Mouse (Mus musculus): ENCODE measurements around the gene Prkcz. TPM values are rescaled to one million over a fixed set of nuclear protein-coding genes. Genes with fewer than 3 reads are reported as not detected.

Gene Prkcz
- total RNA-seq, 2 experiments from 2014 or later: 1.7 to 2.3 TPM

GRCm38 (mm10) chr4:155288586-155288985 is 72.6 kb downstream of the Prkcz start:
- no peak for DNase-seq

GRCm38 (mm10) chr4:155287713-155288112 is 73.4 kb downstream of the Prkcz start:
- intact Hi-C loops (cut with DNase I): no loop called here
- DNase-seq: no peak

More at GRCm38 (mm10) chr4:155288586-155288985, 72.6 kb downstream of the Prkcz start:
- intact Hi-C loops (cut with DNase I): no loop called here

DNA sequence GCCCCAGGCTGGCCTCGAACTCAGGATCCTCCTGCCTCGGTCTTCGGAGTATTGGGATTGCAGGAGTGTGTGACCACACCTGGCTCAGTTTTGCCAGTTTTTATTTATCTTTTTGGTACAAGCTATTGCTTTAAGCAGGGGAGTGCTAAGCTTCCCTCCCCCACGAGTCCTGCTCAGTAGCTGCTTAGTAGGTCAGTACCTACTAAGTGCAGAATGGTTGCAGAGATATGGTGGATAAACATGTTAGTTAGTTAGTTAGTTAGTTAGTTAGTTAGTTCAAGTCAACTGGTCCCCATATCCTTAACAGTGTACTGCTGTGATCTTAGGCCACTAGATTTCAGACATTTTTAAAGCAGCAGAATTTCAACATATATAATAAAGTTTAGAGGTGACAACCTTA is 75.1 kb downstream of the Prkcz start:
- intact Hi-C loops (cut with DNase I): no loop called here

DNA sequence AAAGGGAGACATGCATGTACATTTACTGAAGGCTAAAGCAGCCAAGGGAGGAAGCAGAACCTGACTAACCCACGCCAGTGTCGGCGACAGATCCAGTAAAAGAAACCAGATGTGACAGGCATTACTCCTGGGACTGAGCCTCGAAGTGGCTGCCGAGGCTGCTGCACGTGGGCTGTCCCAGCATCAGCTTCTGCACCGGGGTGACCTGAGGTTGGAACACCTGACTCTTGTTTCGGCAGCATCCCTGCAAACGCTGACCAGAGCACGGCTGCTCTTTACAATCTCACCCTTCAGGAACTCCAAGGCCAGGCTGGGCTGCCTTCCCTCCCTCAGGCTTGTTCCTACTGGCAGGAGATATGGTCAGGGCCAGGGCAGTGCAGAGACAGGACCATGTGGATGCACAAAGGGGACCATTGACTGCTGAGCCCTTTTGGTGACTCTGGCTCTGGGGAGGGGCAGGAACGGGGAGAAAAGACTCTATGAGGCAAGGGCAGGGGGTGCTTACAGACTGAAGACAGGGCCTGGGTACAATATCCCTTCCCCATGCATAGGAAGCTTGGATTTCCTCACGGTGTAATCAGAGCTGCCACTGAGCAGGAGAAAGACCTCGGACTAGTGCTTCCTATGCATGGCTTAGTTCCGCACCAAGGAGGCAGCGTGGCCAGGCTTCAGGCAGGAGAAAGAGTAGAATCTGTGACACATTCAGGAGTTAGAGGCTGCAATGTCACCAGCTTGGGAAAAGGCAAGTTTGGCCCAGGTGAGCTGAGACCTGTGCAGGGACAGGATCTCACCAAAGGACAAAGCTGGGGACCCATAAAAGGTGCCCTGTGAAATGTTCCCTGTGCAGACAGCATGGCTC is 76.4 kb downstream of the Prkcz start:
- no peak for DNase-seq
- intact Hi-C loops (cut with DNase I): no loop called here

More for the DNA sequence above, 75.1 kb downstream of the Prkcz start:
- no peak for DNase-seq

DNA sequence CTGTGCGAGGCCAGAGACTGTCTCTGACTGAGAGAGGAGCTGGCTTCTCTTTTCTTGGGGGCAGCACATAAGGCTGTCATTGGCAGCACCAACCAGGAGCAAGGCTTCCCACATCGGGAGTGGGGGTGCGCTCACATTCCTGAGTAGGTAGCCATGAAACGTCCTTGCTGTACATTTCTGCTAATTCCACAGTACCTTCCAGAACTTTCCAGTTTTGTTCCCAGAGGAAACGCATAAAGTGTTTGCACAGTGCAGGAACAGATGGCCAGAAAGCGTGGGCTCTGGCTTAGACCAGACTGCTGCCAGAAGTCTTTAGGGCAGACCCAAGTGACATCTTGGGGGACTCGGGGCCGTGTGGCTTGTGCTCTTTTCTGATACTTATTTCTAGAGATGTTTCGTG is 77.6 kb downstream of the Prkcz start:
- DNase-seq: peak in 1 of 2 experiments; percentile 27
- intact Hi-C loops (cut with DNase I): no loop called here

DNA sequence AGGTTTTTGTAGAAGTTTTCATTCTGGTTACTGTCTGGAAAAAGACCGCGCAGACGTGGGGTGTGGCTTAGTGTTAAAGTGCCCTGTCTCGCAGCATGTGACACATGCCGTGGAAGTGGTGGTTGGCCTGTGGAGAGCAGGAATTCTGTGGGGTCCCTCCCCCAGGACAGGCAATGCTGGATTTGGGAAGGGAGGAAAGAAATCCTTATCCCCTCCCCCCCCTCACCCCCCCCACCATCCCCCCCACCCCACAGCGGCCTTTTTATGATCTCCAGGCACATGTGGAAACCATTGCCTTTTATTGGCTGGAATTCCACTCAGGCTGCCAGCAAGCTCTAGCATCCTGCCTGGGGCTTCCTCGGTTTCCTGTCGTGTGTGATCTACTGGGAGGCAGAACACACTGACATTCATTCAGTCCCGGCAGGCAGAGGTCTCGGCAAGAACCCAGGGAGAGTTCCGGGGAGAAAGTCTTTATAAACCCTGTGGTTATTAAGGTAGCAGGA is 78.1 kb downstream of the Prkcz start:
- DNase-seq: peak; percentile 51 to 61
- intact Hi-C loops (cut with DNase I): no loop called here

DNA sequence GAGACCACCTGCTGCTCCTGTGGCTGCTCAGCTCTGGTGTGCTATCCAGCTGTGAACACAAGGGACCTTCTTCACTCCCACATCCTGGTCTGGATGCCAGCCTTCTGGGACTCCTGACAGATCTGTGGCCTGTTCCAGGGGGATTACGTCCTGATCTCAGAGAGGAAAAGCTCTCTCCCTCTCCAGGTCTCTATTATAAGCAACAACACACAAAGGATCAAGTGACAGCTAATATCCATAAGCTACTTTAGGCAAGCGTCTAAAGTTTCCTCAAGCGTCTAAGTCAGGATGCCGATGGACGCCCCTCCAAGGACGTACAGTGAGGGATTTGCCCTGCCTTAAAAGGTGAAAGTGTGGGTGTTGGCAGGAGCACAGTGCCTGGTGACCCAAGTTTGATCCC is 78.9 kb downstream of the Prkcz start:
- no peak for DNase-seq
- intact Hi-C loops (cut with DNase I): no loop called here

DNA sequence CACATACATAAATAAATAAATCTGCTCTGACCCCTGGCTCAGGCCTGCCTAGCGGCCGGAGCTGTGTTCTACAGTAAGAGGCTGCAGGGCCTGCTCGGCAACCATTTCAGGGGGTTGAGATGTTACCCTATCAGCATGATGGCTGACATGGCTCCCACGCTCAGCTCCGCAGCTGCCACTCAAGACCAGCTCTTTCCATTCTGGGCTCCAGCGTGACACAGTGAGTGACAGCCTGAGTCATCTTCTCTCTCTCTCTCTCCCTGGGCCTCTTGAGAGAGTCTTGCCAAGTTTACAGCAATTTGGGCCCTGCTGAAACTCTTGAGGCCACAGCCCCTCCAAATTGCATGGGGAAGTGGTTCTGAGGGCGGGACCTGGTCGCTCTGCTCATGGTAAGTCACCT is 79.5 kb downstream of the Prkcz start:
- DNase-seq: no peak
- intact Hi-C loops (cut with DNase I): no loop called here

DNA sequence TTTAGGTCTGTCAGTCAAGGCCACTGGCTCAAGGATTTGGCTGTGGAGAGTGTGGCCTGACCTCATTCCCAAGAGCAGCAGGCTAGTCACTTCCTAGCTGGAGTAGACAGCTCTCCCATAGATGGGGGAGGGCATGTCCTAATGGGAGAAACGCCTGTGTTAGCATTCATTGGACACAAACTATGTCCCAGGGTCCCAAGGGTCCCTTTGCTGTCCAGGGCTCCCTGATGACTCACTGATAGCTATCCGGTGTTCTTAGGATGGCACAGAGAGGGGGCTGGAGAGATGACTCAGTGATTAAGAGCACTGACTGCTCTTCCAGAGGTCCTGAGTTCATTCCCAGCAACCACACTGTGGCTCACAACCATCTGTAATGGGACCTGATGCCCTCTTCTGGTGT is 79.9 kb downstream of the Prkcz start:
- intact Hi-C loops (cut with DNase I): no loop called here
- DNase-seq: peak in 1 of 2 experiments; percentile 19

- intact Hi-C loops (cut with DNase I): no loop called here
Observed at GRCm38 (mm10) chr4:155280768-155281121, 80.4 kb downstream of the Prkcz start.

GRCm38 (mm10) chr4:155279926-155280767 is 81.0 kb downstream of the Prkcz start:
- DNase-seq: no peak
- intact Hi-C loops (cut with DNase I): no loop called here

More at GRCm38 (mm10) chr4:155280768-155281121, 80.4 kb downstream of the Prkcz start:
- no peak for DNase-seq

GRCm38 (mm10) chr4:155279054-155279453 is 82.1 kb downstream of the Prkcz start:
- DNase-seq: no peak
- intact Hi-C loops (cut with DNase I): no loop called here

GRCm38 (mm10) chr4:155277963-155278362 is 83.2 kb downstream of the Prkcz start:
- intact Hi-C loops (cut with DNase I): no loop called here
- DNase-seq: no peak

GRCm38 (mm10) chr4:155274851-155275250 is 86.3 kb downstream of the Prkcz start:
- DNase-seq: no peak
- intact Hi-C loops (cut with DNase I): no loop called here

GRCm38 (mm10) chr4:155274451-155274850 is 86.7 kb downstream of the Prkcz start:
- DNase-seq: no peak
- intact Hi-C loops (cut with DNase I): no loop called here

GRCm38 (mm10) chr4:155268382-155268781 is 92.8 kb downstream of the Prkcz start:
- intact Hi-C loops (cut with DNase I): loop anchor here (1.0 kb wide), 1 partner anchor 40 kb away; no protein-coding TSS in a partner anchor
- DNase-seq: peak; percentile 79 to 84

GRCm38 (mm10) chr4:155267639-155268175 is 93.5 kb downstream of the Prkcz start:
- peak; percentile 28 to 57 for DNase-seq
- intact Hi-C loops (cut with DNase I): loop anchor here (1.0 kb wide), 1 partner anchor 41 kb away; no protein-coding TSS in a partner anchor

GRCm38 (mm10) chr4:155267047-155267543 is 94.1 kb downstream of the Prkcz start:
- no peak for DNase-seq
- intact Hi-C loops (cut with DNase I): no loop called here

DNA sequence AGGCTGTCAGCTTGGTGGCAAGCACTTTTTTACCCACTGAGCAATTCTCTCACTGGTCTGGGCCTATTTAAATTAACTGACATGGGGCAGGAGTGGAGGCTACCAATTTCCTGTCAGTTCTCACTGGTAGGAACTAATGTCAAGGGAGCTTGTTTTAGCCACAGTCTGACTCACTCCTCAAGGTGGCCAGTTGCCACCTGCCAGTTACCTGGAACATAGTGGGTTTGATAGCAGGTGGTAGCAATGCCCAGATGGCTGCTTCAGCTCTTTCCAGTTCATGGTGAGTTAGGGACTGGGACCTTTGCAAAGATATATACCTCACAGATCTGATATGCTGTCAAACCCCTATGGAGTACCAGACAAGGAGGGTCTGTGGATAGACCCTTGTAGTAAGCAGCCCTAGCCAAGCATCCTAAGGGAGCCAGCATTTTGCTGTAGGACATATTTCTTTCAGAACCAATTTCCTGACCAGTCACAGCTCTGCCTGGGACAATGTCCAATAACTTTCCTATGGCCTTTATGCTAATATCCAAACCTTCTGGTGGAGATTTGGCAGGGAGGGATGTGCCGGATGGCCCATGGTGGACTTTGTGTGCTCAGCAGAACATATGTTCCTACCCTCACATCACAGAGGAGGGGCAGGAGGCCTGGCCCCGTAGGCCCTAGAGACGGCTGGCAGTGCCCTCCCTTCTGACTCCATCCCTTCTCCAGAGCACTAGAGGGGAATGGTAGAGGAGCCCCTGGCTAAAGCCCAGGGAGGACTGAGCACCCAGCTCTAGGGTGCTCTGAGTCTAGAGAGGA is 96.4 kb downstream of the Prkcz start:
- intact Hi-C loops (cut with DNase I): no loop called here
- no peak for DNase-seq

- intact Hi-C loops (cut with DNase I): loop anchor here (5.0 kb wide), 1 partner anchor 55 kb away; no protein-coding TSS in a partner anchor
- no peak for DNase-seq
Observed at GRCm38 (mm10) chr4:155252253-155252652, 108.9 kb downstream of the Prkcz start.

Data from heart, postnatal 10 days (tissue).